Mouse (Mus musculus) testis, adult 2 months (tissue): ENCODE data around the gene Gdpd5. TPM values are rescaled to one million over a fixed set of nuclear protein-coding genes. Genes with fewer than 3 reads are reported as not detected.
"Not testable (repeated sequence)": the region's sequence is repeated elsewhere in the genome, so short reads cannot be mapped to it uniquely, and the experiment has no call there.

Experiments
- H3K27ac ChIP-seq: fragments of 200-500 bp; 2 replicates; pipeline ENCODE4 v1.5.1; 2012; ENCODE audit warnings: low read depth, low read length; ENCODE audit not compliant: control insufficient read depth, insufficient read depth
- H3K27me3 ChIP-seq: fragments of 200-500 bp; 2 replicates; pipeline ENCODE4 v1.6.1; 2012; ENCODE audit warnings: mild to moderate bottlenecking, low read length, moderate library complexity; ENCODE audit not compliant: control insufficient read depth, insufficient read depth
- H3K36me3 ChIP-seq: fragments of 200-500 bp; 2 replicates; pipeline ENCODE4 v1.6.1; 2012; ENCODE audit warnings: mild to moderate bottlenecking, low read length; ENCODE audit not compliant: control insufficient read depth, insufficient read depth
- H3K4me1 ChIP-seq: fragments of 200-500 bp; 2 replicates; pipeline ENCODE4 v1.6.1; 2012; ENCODE audit warnings: low read length; ENCODE audit not compliant: control insufficient read depth, insufficient read depth
- H3K4me3 ChIP-seq: fragments of 200-500 bp; 2 replicates; pipeline ENCODE4 v1.5.1; 2012; ENCODE audit warnings: low read depth, mild to moderate bottlenecking, low read length, moderate library complexity, mixed read lengths; ENCODE audit not compliant: control insufficient read depth
- CTCF ChIP-seq: fragments of 200-500 bp; IDR thresholded peaks from 2 replicates; pipeline ENCODE4 v1.5.1; 2012; ENCODE audit warnings: low read depth, mild to moderate bottlenecking, inconsistent platforms, low read length, moderate library complexity; ENCODE audit not compliant: control insufficient read depth, insufficient read depth, insufficient replicate concordance
- POLR2A ChIP-seq: fragments of 200-500 bp; IDR thresholded peaks from 2 replicates; pipeline ENCODE4 v1.6.1; 2012; ENCODE audit warnings: low read depth, mild to moderate bottlenecking, inconsistent platforms, low read length, moderate library complexity; ENCODE audit not compliant: control insufficient read depth
- polyA plus RNA-seq: library from polyadenylated mRNA; depleted of rRNA; stranded (reverse); fragments of >200 nt; gene quantifications from 2 replicates; pipeline ENCODE4 v1.2.3, GENCODE M21; 2012

Gdpd5 gene
- polyA plus RNA-seq, 1 experiment = 9.9 TPM

DNA sequence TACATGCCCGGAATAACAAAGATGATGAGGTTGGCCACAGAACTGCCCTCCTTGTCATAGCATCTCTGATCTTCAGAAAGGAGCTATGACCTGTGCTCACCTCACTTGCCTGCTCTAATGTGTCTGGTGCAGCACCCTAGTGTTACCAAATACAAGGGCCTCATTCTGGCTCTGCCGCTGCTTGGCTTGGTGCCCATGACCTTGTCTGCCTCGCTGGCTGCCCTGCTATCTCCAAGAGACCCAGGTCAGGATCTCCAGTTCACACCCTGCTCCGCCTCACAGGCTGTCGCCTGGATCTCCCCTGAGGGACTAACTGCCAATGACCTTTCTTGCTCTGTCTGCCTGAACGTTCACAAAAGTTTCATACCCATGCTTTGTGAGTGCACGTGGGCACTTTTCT, 24.0 kb upstream of the Gdpd5 start:
- H3K4me3 ChIP-seq = no peak overlapping the region
- no peaks in the 10 kb centered on the region for H3K36me3 ChIP-seq
- peaks cover 13% of the 10 kb centered on the region for H3K4me1 ChIP-seq
- no peaks in the 10 kb centered on the region; the same call in 1 of the 2 replicates for H3K27me3 ChIP-seq
- no peak for TF ChIP-seq POLR2A
- no peak for TF ChIP-seq CTCF
- peak overlapping the region; percentile 70; the same call in 1 of the 2 replicates for H3K27ac ChIP-seq

DNA sequence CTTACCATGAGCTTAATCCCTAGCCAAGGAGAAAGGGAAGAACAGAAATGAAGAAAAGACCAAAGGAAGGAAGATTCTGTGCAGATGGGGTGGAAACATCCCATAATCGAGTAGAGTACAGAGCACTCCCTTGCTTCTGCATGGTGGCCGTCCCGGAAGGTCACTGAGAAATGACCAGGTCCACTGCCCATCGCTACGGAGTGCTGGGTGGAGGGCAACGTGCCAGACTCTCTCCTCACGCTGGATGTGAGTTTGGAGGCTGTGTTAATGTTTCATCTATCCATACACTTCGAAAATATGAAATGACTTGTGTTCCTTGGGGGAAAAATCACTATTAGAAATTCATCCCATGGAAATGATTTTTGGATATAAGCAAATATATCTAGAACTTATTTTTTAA, 22.8 kb upstream of the Gdpd5 start:
- H3K4me3 ChIP-seq = no peak overlapping the region
- H3K27me3 ChIP-seq = no peaks in the 10 kb centered on the region
- TF ChIP-seq POLR2A = no peak
- TF ChIP-seq CTCF = no peak
- peaks cover 5% of the 10 kb centered on the region for H3K4me1 ChIP-seq
- no peaks in the 10 kb centered on the region for H3K36me3 ChIP-seq
- no peak overlapping the region for H3K27ac ChIP-seq

DNA sequence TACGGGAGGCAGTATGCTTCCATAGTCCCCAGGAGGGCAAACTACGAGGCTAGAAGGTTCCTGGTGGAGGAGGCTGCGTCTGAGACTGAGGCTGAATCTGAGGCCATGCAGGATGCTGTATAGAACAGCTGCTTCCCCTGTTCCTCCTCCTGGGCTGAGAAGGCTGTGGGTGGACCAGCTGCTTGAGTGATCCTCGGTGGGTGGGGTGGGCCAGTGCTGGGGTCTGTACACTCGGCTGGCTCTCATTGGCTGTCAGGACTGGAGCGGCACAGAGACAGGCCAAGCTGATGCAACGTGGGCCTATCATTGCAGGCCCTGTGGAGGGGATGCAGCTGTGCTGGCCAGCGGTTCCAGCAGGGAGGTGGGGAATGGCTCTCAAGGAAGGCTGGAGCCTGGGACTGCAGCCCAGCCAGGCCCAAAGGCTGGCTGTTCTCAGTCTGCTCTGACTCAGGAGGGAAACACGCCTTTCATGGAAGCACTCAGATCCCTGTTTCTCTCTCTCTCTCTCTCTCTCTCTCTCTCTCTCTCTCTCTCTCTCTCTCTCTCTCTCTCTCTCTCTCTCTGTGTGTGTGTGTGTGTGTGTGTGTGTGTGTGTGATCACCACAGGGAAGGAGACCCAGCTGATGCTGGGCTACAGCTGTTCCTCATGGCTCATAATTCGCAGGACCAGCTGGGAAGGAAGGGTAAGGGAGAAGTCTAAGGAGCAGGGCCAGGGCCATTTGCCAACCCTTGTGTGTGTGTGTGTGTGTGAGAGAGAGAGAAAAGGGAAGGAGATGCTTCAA, 21.0 kb upstream of the Gdpd5 start:
- TF ChIP-seq POLR2A (0 out of 2 replicates have a peak, but pooled peaks have one; percentile 39), CTCF (no peak)
- Histone ChIP-seq H3K4me1 (peaks cover 6% of the 10 kb centered on the region), H3K4me3 (no peak overlapping the region), H3K36me3 (no peaks in the 10 kb centered on the region), H3K27me3 (no peaks in the 10 kb centered on the region), H3K27ac (peak overlapping the region; percentile 80)

DNA sequence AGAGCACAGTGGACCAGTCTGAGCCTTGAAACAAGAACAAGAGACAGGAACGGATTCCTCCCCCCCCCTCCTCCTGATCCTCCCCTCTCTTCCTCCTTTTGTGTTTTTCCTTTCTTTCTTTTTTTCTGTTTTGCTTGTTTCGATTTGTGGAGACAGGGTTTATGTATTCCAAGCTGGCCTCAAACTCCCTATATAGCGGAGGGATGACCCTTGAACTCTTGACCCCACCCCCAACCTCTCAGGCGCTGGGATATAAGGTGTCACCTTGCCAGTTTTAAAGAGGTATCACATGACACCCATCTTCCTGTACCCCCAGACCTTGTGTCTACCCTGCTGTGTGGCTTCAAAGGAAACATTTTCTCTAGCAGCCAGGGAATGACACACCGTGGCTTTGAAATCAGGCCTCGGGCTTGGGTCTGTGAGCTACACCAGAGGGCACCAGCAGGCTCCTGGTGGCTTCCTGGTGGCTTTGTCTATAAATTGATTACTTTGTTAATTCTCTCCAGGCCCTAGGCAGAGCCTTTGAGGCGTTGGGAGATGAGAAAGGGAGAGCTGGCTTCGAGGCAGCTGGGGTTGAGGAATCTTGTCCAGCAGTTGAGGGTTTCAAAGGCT, 20.3 kb upstream of the Gdpd5 start:
- H3K4me3 ChIP-seq = no peak overlapping the region
- peaks cover 6% of the 10 kb centered on the region for H3K4me1 ChIP-seq
- peak overlapping the region; percentile 39; the same call in 1 of the 2 replicates for H3K27ac ChIP-seq
- no peaks in the 10 kb centered on the region for H3K36me3 ChIP-seq
- no peaks in the 10 kb centered on the region for H3K27me3 ChIP-seq
- no peak for TF ChIP-seq POLR2A
- TF ChIP-seq CTCF = no peak

DNA sequence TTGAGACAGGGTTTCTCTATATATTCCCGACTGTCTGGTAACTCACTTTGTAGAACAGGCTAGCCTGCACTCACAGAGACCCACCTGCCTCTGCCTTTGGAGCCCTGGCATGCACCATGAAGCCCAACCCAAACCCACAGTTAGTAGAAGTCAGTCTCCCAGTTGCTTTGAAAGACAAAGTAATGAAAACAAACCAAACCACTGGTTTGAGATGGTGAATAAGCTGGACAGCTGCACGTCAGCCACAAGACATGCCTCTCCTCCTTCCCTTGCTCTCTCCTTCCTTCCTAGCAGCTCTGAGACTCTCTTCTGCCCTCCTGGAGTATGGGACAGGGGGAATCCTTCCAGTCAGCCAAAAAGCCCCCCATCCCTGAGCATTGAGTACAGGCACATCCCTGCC, 19.1 kb upstream of the Gdpd5 start:
- H3K4me3 ChIP-seq = no peak overlapping the region
- H3K36me3 ChIP-seq = no peaks in the 10 kb centered on the region
- 0 out of 2 replicates have a peak, but pooled peaks cover 2% of the 10 kb centered on the region for H3K4me1 ChIP-seq
- no peaks in the 10 kb centered on the region for H3K27me3 ChIP-seq
- H3K27ac ChIP-seq = no peak overlapping the region
- TF ChIP-seq POLR2A (no peak), CTCF (no peak)

DNA sequence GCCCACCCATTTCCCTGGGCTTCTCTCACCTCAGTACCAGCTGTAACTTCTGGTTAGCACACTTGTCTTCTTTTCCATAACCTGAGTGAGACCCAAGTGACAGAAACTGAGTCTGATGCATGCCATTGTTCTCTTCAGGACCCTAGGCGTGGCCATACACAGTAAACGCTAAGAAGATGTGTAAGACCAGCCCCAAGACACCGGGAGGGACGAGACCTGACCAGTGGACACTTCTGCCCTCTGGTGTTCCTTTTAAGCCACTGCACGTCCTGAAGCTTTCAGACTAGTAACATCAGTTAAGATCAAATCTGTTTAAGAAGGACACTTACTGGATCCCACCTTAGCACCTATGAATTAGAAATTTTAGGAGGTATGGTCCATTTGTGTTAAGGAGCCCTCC, 16.1 kb upstream of the Gdpd5 start:
- H3K36me3 ChIP-seq = no peaks in the 10 kb centered on the region
- H3K4me3 ChIP-seq = no peak overlapping the region
- H3K27me3 ChIP-seq = no peaks in the 10 kb centered on the region
- H3K4me1 ChIP-seq = 0 out of 2 replicates have a peak, but pooled peaks cover 2% of the 10 kb centered on the region
- no peak overlapping the region for H3K27ac ChIP-seq
- no peak for TF ChIP-seq POLR2A
- TF ChIP-seq CTCF = peak; percentile 87; the same call in 1 of the 2 replicates

DNA sequence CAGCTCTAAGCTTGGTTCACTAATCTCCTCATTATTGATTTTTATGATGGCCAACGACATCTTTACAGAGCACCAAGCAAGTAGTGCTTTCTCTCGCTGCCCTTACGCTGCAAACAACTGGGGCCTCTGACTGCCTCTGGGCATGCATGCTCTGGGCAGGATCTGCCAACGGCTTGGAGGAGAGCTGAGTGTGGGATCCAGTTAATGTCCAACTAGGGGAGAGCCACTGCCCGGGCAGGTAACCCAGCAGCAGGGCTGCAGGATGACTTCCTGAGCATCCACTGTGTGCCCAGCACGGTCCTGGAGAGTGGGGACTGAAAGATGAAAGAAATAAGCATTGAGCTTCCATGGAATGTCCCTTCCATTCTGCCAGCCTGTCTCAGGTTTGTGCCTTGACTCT, 14.5 kb upstream of the Gdpd5 start:
- no peak for TF ChIP-seq POLR2A
- no peak overlapping the region for H3K27ac ChIP-seq
- no peaks in the 10 kb centered on the region for H3K36me3 ChIP-seq
- no peaks in the 10 kb centered on the region for H3K27me3 ChIP-seq
- H3K4me3 ChIP-seq = no peak overlapping the region
- H3K4me1 ChIP-seq = 0 out of 2 replicates have a peak, but pooled peaks cover 2% of the 10 kb centered on the region

DNA sequence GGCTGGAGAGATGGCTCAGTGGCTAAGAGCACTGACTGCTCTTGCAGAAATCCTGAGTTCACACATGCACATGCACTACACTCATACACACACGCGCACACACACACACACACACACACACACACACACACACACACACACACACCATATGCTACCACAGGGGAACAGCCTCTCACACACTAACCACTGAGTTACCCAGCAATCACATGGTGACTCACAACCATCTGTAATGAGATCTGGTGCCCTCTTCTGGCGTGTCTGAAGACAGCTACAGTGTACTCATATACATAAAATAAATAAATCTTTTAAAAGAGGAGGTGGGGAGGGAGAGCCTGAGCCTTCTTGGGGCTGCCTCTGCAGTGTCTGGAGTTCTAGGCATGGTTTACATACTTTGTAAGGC, 6.9 kb upstream of the Gdpd5 start:
- not testable (repeated sequence) for H3K27ac ChIP-seq, H3K4me3 ChIP-seq, H3K36me3 ChIP-seq, H3K4me1 ChIP-seq, H3K27me3 ChIP-seq
